Mouse (Mus musculus) forebrain, embryonic 12.5 days (tissue): Measurements from ENCODE around the gene 1700001P01Rik. TPM values are rescaled to one million over a fixed set of nuclear protein-coding genes. Genes with fewer than 3 reads are reported as not detected.

Source experiments
- ATAC-seq: fragments of 200-750 bp; cut with Nextera tagmentation; 2 replicates; pipeline ENCODE4 v1.8.0; 2017; ENCODE audit warnings: moderate TSS enrichment; ENCODE audit not compliant: low FRiP score
- H3K27ac ChIP-seq: fragments of 300-500 bp; sonication (generic); 2 replicates; pipeline ENCODE4 v1.5.1; 2016; ENCODE audit warnings: mild to moderate bottlenecking
- H3K27me3 ChIP-seq: fragments of 300-500 bp; sonication (generic); 2 replicates; pipeline ENCODE4 v1.6.1; 2016; ENCODE audit warnings: mild to moderate bottlenecking
- H3K36me3 ChIP-seq: fragments of 300-500 bp; sonication (generic); replicated peaks from 2 replicates; pipeline ENCODE4 v1.6.1; 2016; ENCODE audit warnings: mild to moderate bottlenecking
- H3K4me1 ChIP-seq: fragments of 300-500 bp; sonication (generic); 2 replicates; pipeline ENCODE4 v1.6.1; 2016
- H3K4me2 ChIP-seq: fragments of 300-500 bp; sonication (generic); 2 replicates; pipeline ENCODE4 v1.6.1; 2016; ENCODE audit warnings: mild to moderate bottlenecking, moderate library complexity
- H3K4me3 ChIP-seq: fragments of 300-500 bp; sonication (generic); replicated peaks from 2 replicates; pipeline ENCODE4 v1.5.1; 2016; ENCODE audit warnings: mild to moderate bottlenecking
- H3K9ac ChIP-seq: fragments of 300-500 bp; sonication (generic); 2 replicates; pipeline ENCODE4 v1.6.1; 2016; ENCODE audit warnings: mild to moderate bottlenecking
- H3K9me3 ChIP-seq: fragments of 300-500 bp; sonication (generic); 2 replicates; pipeline ENCODE4 v1.6.1; 2016
- WGBS: fragments of 180-500 bp; shearing (Covaris S2); methylation state at CpG from one replicate; pipeline ENCODE4 v1.1.7; 2016; 5-methylcytosine and 5-hydroxymethylcytosine counted together
- polyA plus RNA-seq: library from polyadenylated mRNA; unstranded; fragments of >200 nt; fragmentation: Nextera tagmentation; extraction: Ambion mirVana; gene quantifications from 2 replicates; pipeline ENCODE4 v1.2.1, GENCODE M21; 2016

1700001P01Rik gene
- polyA plus RNA-seq, 1 experiment from 2014 or later = 0.55 TPM

DNA sequence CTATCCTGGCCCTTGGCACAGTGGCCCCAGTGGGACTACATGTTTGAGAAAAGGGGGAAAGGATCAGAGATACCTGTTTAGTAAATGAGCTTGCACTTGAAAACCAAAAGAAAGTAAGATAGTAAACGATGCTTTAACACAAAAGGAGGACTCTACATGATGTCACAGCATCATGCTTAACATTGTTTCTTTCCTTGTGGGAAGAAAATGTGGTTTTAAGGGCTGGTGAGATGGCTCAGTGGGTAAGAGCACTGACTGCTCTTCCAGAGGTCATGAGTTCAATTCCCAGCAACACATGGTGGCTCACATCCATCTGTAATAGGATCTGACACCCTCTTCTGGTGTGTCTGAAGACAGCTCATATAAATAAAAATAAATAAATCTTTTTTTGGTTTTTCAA is 17.6 kb downstream of the 1700001P01Rik start:
- H3K4me1 ChIP-seq = no peaks in the 10 kb centered on the region
- no peak overlapping the region for H3K9ac ChIP-seq
- no peak for ATAC-seq
- peaks cover 80% of the 10 kb centered on the region for H3K36me3 ChIP-seq
- H3K4me2 ChIP-seq = no peak overlapping the region
- no peak overlapping the region for H3K27ac ChIP-seq
- WGBS = 91% methylated on average over 1 of the region's 1 CpGs
- no peaks in the 10 kb centered on the region for H3K9me3 ChIP-seq
- H3K27me3 ChIP-seq = no peaks in the 10 kb centered on the region
- H3K4me3 ChIP-seq = no peak overlapping the region

- no peak for ATAC-seq
- no peaks in the 10 kb centered on the region for H3K9me3 ChIP-seq
- no peak overlapping the region for H3K9ac ChIP-seq
- H3K36me3 ChIP-seq = peaks cover 86% of the 10 kb centered on the region
- H3K4me2 ChIP-seq = no peak overlapping the region
- no peaks in the 10 kb centered on the region for H3K27me3 ChIP-seq
- no peaks in the 10 kb centered on the region for H3K4me1 ChIP-seq
- WGBS = 94% methylated on average over 8 of the region's 8 CpGs
- H3K4me3 ChIP-seq = no peak overlapping the region
- H3K27ac ChIP-seq = no peak overlapping the region
Measured at GRCm38 (mm10) chr11:97753277-97753676, 22.4 kb downstream of the 1700001P01Rik start.

DNA sequence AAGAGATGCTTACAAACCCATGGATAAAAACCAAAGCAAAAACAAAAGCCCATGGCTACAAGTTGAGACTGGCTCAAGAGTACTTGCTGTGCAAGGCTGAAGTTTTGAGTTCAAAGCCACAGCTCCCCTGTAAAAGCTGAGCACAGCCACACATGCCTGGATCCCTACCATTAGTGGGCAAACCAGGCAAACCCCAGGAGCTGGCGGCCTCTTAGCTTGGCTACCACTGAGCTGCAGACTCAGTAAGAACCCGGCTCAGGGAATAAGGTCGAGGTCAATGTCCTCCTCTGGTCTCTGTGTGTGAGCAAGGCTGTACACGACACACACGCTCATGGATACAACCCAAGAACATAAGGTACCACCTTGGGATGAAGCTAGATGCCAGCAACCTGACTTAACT is 27.2 kb downstream of the 1700001P01Rik start:
- 91% methylated on average over 5 of the region's 5 CpGs for WGBS
- no peak overlapping the region for H3K4me3 ChIP-seq
- H3K9ac ChIP-seq = no peak overlapping the region
- no peak overlapping the region for H3K27ac ChIP-seq
- no peak for ATAC-seq
- H3K9me3 ChIP-seq = no peaks in the 10 kb centered on the region
- H3K4me2 ChIP-seq = no peak overlapping the region
- H3K27me3 ChIP-seq = no peaks in the 10 kb centered on the region
- peaks cover 69% of the 10 kb centered on the region for H3K36me3 ChIP-seq
- peaks cover 4% of the 10 kb centered on the region for H3K4me1 ChIP-seq

DNA sequence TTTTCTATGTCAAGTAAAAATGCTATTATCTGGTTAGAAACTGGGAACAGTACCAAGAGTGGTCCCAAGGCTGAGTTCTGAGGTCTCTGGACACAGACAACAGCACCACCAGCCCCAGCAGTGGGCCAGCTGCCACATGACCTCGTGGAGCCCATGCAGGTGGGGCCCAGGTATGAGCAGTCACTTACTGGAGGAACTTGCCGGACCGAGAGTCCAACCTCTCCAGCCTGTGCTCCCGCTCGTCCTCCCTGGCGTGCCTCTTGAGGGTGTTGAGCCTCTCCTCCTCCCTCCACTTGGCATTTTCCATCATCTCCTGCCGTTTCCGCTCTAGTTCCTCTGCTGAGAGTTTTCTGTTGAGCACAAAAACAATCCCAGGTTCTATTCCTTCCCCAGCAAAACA is 27.9 kb downstream of the 1700001P01Rik start:
- no peak for ATAC-seq
- whole genome bisulfite sequencing = 95% methylated on average over 8 of the region's 8 CpGs
- H3K4me2 ChIP-seq = no peak overlapping the region

GRCm38 (mm10) chr11:97745331-97745721 is 30.4 kb downstream of the 1700001P01Rik start:
- H3K9ac ChIP-seq = no peak overlapping the region
- H3K4me2 ChIP-seq = peak overlapping the region; percentile 78
- 12% methylated on average over 13 of the region's 13 CpGs for WGBS
- H3K4me1 ChIP-seq = peaks cover 22% of the 10 kb centered on the region
- no peaks in the 10 kb centered on the region for H3K9me3 ChIP-seq
- no peak overlapping the region for H3K27ac ChIP-seq
- ATAC-seq = no peak; the same call in 1 of the 2 replicates
- peak overlapping the region; percentile 72 for H3K4me3 ChIP-seq
- no peaks in the 10 kb centered on the region for H3K27me3 ChIP-seq
- H3K36me3 ChIP-seq = peaks cover 39% of the 10 kb centered on the region

More for the DNA sequence above, 27.9 kb downstream of the 1700001P01Rik start:
- Histone ChIP-seq H3K4me3 (no peak overlapping the region), H3K9me3 (no peaks in the 10 kb centered on the region), H3K9ac (no peak overlapping the region), H3K36me3 (peaks cover 62% of the 10 kb centered on the region), H3K27me3 (no peaks in the 10 kb centered on the region), H3K27ac (no peak overlapping the region), H3K4me1 (peaks cover 11% of the 10 kb centered on the region)

DNA sequence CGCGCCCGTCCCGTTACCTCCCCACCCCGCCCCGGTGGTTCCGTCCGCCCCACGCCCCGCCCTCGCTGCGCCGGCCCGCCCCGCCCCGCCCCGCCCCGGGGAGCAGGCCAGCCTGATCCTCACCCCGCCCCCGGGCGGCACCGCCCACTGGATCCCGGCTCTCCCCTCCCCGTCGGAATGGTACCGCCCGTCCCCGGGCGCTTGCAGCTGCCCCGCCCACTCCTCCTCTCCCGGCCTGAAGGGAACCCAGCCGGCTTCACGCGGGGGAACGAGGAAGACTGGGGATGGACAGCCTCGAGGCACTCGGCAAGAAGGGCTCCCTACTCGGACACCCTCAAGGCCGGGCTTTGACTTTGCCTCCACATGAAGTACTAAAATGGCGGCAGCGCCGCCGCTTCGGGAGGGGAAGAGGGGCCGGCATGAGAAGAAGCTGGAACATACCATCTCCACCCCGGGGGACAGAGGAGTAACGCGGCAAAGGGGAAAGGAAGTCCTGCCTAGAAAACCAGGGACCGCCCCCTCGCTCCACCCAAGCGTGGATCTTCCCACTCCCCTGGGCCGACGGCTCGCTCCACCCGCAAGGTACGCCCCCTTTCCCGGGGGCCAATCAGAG is 30.9 kb downstream of the 1700001P01Rik start:
- ATAC-seq = peak; percentile 97
- WGBS = under 1% methylated on average over 32 of the region's 57 CpGs
- Histone ChIP-seq H3K27me3 (no peaks in the 10 kb centered on the region), H3K9me3 (no peaks in the 10 kb centered on the region), H3K4me2 (peak overlapping the region; percentile 78), H3K4me1 (peaks cover 27% of the 10 kb centered on the region), H3K4me3 (peak overlapping the region; percentile 72), H3K9ac (peak overlapping the region; percentile 80), H3K36me3 (peaks cover 34% of the 10 kb centered on the region), H3K27ac (peak overlapping the region; percentile 92)

DNA sequence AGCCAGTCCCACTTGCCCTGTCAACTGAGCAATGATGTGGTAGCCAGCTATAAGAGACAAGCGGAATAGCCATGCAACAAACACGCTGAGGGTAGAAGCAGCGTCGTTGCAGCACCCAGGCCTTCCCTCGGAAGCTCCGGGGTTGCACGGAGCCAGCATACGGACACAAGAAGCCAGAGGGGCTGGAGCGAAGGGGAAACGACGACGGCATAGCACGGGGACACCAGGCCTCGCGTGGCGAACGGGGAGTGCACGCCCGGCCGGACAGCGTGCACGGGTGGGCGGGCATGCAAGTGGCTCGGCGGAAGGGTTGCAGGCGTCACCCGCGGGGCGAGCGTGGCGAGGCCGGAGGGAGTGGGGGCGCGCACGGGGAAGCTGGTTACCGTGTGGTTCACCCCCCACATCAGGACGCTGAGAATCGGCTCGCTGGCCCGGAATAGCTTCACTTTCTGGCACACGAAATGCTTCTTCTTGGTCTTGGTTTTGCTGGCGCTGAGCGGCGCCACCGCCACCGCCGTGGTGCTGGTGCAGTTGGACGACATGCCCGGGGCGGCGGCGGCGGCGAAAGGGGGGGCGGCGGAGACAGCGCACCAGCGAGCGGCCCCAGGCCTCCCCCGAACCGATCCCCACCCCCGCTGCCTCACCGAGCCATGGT is 31.5 kb downstream of the 1700001P01Rik start, which contains the start of gene Pip4k2b:
Pip4k2b (minus strand) TSS at position 642 of the 655 bp plus-strand sequence.
- Histone ChIP-seq H3K36me3 (peaks cover 27% of the 10 kb centered on the region), H3K4me2 (peak within 1 kb of the TSS; percentile 78), H3K4me3 (peak within 1 kb of the TSS; percentile 72), H3K9ac (peak within 1 kb of the TSS; percentile 80), H3K27ac (peak within 1 kb of the TSS; percentile 92), H3K27me3 (no peaks in the 10 kb centered on the region), H3K9me3 (no peaks in the 10 kb centered on the region), H3K4me1 (peaks cover 28% of the 10 kb centered on the region)
- ATAC-seq = no peak; the same call in 1 of the 2 replicates
- under 1% methylated on average over 48 of the region's 63 CpGs for WGBS

- no peaks in the 10 kb centered on the region for H3K27me3 ChIP-seq
- ATAC-seq = no peak
- WGBS = 51% methylated on average over 9 of the region's 9 CpGs
- H3K36me3 ChIP-seq = peaks cover 23% of the 10 kb centered on the region
- no peaks in the 10 kb centered on the region for H3K9me3 ChIP-seq
- H3K4me1 ChIP-seq = peaks cover 28% of the 10 kb centered on the region
- H3K4me3 ChIP-seq = peak overlapping the region; percentile 72
- H3K9ac ChIP-seq = peak overlapping the region; percentile 80
- H3K27ac ChIP-seq = 0 out of 2 replicates have a peak overlapping the region, but pooled peaks have one; percentile 86
- peak overlapping the region; percentile 78 for H3K4me2 ChIP-seq
Measured at GRCm38 (mm10) chr11:97743423-97743822, 32.3 kb downstream of the 1700001P01Rik start.

GRCm38 (mm10) chr11:97742591-97742990 is 33.1 kb downstream of the 1700001P01Rik start:
- Histone ChIP-seq H3K27me3 (no peaks in the 10 kb centered on the region), H3K9me3 (no peaks in the 10 kb centered on the region), H3K9ac (peak overlapping the region; percentile 29; the same call in 1 of the 2 replicates), H3K4me3 (peak overlapping the region; percentile 72), H3K4me2 (peak overlapping the region; percentile 78), H3K4me1 (peaks cover 28% of the 10 kb centered on the region), H3K27ac (no peak overlapping the region), H3K36me3 (peaks cover 16% of the 10 kb centered on the region)
- WGBS = 78% methylated on average over 9 of the region's 9 CpGs
- no peak for ATAC-seq

GRCm38 (mm10) chr11:97742157-97742556 is 33.6 kb downstream of the 1700001P01Rik start:
- Histone ChIP-seq H3K9me3 (no peaks in the 10 kb centered on the region), H3K4me1 (peaks cover 28% of the 10 kb centered on the region), H3K27ac (no peak overlapping the region), H3K27me3 (no peaks in the 10 kb centered on the region), H3K4me2 (peak overlapping the region; percentile 78), H3K4me3 (no peak overlapping the region), H3K36me3 (peaks cover 13% of the 10 kb centered on the region), H3K9ac (no peak overlapping the region)
- WGBS = 97% methylated on average over 5 of the region's 5 CpGs
- no peak for ATAC-seq

DNA sequence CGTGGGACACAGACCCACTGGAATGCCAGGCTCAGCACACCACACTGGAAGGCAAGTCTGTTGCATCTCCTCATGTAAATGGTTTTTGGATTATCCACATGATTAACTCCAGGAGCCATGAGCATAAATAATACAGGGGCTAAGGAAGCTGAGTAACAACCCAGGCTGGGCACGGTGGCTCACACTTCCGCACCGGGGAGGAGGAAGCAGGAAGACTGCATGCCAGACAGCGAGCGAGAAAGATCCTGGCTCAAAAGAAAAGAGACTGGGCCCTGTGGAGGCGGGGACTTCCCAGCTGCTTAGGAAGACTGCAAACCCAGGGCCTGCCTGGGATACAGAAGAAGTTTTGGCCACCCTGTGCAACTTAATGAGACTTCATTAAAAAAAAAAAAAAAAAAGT is 35.5 kb downstream of the 1700001P01Rik start:
- 0 out of 2 replicates have a peak overlapping the region, but pooled peaks have one; percentile 25 for H3K27ac ChIP-seq
- no peak for ATAC-seq
- no peak overlapping the region for H3K4me3 ChIP-seq
- 42% methylated on average over 7 of the region's 7 CpGs for WGBS
- no peaks in the 10 kb centered on the region for H3K9me3 ChIP-seq
- H3K27me3 ChIP-seq = no peaks in the 10 kb centered on the region
- H3K36me3 ChIP-seq = no peaks in the 10 kb centered on the region; the same call in 1 of the 2 replicates
- H3K4me2 ChIP-seq = no peak overlapping the region; the same call in 1 of the 2 replicates
- peaks cover 28% of the 10 kb centered on the region for H3K4me1 ChIP-seq
- H3K9ac ChIP-seq = no peak overlapping the region

DNA sequence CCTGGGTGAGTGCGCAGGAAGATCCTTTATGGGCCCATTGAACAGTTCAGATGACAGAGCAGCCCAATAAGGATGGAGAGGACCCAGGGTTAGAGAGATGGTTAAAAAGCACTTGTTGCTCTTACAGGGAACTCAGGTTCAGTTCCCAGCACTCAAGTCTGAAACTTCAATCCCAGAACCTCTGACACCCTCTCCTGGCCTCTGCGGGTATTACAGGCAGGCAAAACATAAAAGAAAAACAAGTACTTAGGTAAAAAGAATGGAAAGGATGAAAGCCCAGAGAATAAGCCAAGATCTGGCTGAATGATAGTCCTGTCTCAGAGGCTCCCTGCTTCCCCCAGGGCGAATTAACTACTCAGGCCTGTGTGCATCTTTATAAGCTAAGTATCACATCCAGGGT is 36.6 kb downstream of the 1700001P01Rik start:
- WGBS = 90% methylated on average over 3 of the region's 3 CpGs
- Histone ChIP-seq H3K9ac (no peak overlapping the region), H3K27ac (no peak overlapping the region), H3K36me3 (no peaks in the 10 kb centered on the region; the same call in 1 of the 2 replicates), H3K4me2 (no peak overlapping the region), H3K9me3 (no peaks in the 10 kb centered on the region), H3K4me1 (peaks cover 30% of the 10 kb centered on the region), H3K4me3 (no peak overlapping the region), H3K27me3 (no peaks in the 10 kb centered on the region)
- ATAC-seq = no peak
